Mouse (Mus musculus): ENCODE data around the gene Fam227b.

The Fam227b gene

DNA sequence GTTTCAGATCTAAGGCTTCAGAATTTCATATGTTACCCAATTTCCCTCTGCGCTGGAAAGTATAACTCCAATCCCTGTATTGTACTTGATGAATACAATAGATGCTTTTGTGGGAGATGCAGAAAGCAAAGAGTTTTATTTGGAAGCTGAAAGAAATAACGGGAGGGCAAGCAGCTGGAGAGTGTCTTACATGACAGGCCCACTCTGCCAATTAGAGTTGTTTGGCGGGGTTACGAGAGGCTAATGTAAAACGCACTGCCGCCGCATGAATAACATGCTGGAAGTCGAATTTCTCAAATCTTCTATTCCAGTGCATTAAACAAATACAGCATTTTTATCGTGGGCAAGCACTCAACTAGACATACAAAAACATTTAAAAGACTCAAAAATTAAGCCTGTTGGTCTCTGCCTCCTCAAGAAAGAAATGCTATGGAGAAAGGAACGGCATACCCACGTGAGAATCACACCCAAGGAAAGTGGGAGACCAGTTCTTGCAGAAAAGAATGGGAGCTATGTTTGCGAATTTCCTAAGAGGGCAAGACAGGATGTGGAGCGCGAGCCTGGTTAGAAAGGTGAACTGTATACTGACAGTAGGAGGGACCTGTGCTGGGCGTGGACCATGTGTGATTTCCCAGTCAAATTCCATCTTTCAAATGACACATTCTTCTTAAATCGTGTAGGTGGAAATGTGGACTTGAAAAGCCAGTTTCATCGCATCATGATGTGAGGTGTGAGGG is 90.6 kb downstream of the Fam227b start:
- DNase-seq (ENCODE audit: extremely low read depth, low read depth) = no peak

DNA sequence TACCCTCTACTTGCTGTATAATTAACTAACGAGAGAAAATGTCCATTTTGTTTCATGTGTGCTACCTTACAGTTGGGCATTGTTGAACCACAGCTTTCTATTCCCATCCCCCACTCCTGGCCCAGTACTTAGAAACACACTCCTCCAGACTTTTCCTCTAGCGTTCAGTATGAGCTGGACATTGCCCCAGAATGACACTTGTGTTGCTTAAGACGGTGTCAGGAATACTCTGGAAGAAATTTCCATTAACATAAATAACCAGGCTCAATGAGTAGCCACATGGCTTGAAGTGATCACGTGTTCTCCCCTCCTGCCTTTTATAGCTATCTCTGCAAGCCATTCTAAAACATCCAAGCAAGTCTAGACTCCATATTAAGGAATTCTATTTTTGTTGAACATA is 91.2 kb downstream of the Fam227b start:
- no peak for DNase-seq (ENCODE audit: extremely low read depth, low read depth)

DNA sequence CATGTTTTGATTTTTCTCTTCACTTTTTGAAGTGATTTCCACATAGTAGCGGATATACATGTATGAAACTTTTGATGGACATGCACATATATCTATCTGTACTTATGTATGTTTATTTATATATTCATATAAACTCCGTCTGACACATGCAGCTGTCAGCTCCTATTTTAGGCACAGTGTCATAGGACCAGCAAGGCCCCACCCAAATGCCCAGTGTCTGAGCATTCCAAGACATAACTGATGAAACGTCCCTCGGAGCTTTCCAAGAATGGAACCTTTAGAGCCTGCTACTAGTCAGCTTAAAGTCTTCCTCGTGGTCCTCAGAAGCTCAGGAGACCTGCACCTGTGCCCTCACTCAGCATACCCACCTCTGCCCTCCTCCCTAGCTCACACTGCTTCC is 98.1 kb downstream of the Fam227b start:
- DNase-seq (ENCODE audit: extremely low read depth, low read depth) = no peak

DNA sequence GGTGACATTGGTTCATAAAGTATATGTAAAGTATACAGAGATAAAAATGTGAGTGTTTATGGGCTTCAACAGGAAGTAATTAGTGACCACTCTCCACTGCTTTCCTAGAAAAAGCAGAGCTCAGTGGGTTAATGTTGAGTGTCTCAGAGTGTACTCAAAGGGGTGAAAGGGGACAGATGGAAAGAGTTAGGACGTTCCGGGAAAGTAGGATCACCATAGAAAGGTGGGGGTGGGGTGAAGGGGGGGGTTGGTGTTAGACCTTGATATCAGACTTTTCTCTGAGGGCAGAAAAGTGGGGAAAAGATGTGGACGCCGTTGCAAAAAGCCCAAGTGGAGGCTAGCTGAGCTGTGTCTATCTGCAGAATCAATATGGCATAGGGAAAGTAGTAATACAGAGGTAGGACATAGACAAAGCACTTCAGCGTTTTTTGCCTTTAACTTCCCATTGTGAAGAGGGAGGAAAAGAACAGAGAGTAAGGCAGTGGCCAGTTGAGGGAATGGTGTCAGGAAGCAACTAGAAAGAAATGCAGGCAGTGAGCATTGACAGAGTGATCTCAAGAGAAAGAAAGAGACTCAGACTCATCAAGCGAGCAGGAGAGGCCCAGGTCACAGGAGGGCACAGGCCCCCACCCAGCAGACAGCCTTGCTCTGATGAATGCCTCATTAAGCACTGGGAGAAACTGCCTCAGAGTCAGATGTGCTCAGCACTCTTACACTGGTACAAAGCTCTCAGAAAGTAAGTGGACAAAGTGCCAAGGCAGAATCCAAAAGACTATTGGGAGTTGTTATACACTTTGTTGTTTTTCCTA is 98.9 kb downstream of the Fam227b start:
- no peak for DNase-seq (ENCODE audit: extremely low read depth, low read depth)

DNA sequence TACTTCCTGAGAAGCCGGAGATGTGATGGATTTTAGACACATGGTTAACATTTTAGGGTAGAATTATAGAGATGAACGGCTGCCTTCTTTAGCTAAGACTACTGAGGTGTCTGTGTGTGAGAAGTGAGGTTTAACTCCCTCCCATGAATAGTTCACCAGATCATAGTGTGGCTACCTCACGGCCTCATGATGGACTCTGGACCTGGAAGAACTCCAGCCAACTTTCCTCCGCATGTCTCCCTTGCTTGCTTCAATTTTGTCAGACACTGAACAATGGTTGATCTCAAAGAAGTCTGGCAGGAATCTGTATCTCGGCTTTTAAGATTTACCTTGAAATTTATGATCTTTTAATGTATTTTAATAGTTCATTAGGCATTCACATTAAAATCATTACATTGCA is 106.2 kb downstream of the Fam227b start:
- DNase-seq (ENCODE audit: extremely low read depth, low read depth) = no peak

DNA sequence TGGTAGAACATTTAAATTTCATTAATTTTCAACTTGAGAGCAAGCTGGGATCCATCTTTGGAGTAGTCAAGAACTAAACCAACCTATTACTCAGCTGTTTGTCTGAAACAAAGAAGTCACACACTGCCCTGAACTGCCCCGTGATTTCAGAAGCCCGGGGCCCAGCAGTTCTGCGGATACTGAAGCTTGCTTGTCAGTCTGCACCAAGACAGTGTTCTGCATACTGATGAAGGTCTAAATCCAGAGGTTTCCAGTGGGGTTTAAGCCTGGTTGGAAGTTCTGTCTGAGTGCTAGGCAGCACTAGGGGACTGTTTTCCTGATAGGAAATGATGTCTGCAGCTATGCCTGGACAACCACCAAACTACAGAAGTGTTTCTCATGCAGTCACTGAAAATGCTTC is 109.1 kb downstream of the Fam227b start:
- no peak for DNase-seq (ENCODE audit: extremely low read depth, low read depth)

DNA sequence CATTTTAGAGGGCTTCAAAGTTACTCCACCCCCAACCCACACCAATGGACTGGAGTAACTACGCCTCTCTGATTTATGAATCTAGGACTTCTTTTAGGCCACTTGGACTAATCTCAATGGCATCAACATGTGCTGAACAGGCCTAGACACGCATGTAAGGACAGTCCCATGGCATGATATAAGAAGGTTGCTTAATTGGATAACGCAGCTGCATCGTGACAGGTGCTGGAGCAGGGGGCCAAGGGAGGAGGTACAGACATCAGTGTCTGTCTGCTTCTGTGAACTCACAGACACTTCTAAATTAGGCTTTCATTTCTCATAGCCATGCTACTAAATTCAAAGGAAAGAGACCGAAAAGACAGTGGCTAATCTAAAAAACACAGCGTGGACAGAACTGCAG is 110.6 kb downstream of the Fam227b start:
- no peak for DNase-seq (ENCODE audit: extremely low read depth, low read depth)

DNA sequence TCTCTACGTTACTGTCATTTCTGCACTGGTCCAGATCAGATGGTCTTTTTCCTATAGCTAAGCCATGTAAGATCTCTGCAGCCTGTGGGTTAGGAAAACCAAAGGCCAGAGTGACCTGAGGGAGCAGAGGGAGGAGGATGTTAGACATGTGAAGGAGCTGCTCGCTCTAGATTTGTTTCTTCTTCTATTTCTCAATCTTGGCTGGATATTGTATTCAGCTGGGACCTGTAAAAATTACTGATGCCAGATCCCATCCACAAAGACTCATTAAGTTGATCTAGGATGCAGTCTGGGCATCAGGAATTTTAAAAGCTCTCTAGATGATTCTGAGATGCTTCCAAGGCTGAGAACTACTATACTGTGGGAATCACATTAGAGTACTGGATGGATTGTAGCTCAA is 111.2 kb downstream of the Fam227b start:
- no peak for DNase-seq (ENCODE audit: extremely low read depth, low read depth)

DNA sequence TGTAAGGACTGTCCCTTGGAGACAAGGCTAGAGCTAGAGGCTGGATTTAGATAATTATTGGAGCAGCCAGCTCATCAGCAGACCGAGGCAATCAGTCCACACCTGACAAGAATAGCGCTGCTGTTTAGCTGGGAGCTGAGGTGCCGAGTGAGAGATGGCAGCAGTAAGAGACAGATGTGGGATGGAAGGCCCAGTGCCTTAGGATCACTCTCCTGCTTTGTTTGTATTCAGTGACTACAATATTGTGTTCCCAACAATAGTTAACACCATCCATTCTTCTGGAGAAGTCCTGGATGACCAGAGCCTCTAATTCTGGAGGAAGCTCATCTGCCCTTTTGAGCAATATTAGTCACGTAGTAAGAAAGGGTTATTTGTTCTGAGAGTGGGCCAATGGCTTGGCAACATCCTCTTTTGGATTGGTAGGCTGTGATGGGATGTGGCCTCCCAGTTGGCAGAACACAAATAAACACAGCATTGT is 112.4 kb downstream of the Fam227b start:
- no peak for DNase-seq (ENCODE audit: extremely low read depth, low read depth)

DNA sequence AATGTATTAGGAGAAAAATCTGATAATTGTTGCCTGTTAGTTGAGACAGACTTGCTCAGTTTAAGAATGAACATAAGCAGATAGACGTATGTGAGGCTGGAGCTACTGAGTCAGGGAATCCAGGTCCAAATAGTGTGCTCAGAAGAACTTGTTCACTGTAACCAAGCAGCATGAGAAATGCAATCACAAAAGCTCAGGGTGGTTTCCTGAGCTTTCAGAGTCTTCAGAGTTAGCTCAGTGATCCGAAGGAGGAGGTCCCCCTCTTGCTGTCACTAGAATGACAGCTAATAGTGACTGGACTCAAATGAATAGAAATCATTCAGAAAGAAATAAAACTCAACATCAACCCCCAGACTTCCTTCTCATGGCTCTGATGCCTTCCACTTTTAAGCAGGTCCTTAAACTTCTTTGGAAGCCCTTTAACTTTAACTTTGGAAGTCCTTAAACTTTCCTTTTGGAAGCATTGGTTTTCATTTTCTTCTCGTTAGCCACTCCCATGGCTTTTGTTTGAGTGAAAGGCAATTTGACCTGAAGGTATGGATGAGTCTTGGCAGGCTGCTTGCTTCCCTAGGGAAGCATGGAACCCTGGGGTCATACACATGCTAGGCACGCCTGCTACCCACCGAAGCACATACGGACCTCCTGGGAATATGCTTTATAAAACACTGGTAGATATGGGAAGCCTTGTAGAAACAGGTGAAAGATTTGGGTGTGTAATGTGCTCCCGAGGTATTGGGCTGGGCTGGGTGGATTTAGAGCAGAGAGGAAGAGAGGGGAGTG is 113.4 kb downstream of the Fam227b start:
- no peak for DNase-seq (ENCODE audit: extremely low read depth, low read depth)

DNA sequence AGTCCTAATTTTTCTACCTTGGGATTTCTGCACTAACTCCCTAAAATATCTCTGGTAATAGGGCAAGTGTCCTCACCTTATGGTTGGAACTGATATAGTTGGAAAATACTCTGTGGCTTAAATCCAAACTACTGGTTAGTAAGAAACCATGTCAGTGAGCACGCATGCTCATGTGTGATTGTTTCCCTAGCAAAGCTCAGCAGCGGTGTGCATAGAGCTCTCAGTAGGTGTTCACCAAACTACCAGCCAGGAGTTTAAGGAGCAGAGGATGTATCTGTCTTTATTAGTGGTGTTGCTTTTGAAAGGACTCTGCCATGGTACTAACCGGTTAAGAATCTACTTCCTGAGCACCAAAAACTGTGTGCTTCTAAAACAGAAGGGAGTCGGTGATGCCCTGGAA is 115.7 kb downstream of the Fam227b start:
- no peak for DNase-seq (ENCODE audit: extremely low read depth, low read depth)

DNA sequence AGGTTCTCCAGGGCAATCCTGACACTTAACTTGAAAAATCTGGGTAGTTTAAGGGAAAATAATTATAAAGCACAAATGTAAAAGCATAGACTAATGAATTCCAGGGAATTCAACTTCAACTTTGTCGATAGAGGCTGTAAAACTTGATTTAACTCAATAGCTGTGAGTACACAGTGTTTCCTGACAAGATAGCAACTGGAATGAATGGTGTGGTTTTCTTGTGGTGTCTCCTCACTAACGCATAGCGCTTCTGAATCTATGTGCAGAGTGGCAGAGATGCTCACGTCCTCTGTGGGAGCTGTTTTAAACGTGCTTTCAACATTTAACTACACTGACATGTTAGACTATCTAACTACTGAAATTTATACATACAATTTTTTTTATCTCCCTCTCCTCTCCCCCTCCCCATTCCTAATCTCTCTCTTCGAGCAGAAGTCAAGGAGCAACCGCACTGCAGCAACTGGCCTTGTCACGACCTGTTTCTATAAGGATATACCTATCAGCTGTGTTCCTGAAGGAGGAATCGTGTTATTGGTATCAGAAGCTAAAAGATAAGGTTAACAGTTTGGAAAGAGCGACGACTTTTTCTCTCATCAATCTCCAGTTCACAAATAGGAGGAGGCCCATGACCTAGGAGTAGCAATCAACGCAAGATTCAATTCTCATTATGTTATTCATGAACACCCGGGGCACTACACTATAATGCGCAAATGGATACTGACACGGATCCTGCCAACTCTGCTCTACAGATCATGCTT is 116.6 kb downstream of the Fam227b start:
- no peak for DNase-seq (ENCODE audit: extremely low read depth, low read depth)

DNA sequence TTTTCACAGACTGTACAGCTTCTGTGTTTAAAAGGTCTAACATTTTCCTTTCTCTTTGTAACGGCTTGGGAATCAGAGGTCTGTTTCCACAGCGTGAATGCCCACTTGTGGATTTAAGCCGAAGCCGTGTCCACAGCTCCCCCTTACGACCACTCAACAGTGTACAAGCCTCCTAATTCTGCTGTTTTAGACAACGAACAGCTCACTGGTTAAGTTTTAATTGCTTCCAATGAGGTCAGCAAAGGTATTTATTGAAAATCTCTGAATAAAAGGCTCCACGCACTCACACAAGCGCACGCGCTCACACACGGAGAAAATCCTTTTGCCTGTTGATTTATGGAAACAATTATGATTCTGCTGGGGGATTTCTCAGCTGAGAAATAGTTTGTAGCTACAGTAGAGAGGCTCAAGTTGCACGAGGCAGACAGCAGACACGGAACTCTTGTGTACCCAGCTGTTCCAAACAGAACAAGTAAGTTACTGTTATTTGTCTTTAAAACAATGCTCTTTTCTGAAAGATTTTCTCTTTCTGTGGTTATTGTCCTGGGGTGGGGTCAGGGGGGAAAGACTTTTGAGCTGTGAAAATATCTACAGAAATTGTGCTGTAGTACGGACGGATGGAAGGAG is 117.3 kb downstream of the Fam227b start, which contains the start of gene Fgf7:
TSS of gene Fgf7 (plus strand) at position 280 of the 627 bp plus-strand sequence.
- no peak for DNase-seq (ENCODE audit: extremely low read depth, low read depth)

DNA sequence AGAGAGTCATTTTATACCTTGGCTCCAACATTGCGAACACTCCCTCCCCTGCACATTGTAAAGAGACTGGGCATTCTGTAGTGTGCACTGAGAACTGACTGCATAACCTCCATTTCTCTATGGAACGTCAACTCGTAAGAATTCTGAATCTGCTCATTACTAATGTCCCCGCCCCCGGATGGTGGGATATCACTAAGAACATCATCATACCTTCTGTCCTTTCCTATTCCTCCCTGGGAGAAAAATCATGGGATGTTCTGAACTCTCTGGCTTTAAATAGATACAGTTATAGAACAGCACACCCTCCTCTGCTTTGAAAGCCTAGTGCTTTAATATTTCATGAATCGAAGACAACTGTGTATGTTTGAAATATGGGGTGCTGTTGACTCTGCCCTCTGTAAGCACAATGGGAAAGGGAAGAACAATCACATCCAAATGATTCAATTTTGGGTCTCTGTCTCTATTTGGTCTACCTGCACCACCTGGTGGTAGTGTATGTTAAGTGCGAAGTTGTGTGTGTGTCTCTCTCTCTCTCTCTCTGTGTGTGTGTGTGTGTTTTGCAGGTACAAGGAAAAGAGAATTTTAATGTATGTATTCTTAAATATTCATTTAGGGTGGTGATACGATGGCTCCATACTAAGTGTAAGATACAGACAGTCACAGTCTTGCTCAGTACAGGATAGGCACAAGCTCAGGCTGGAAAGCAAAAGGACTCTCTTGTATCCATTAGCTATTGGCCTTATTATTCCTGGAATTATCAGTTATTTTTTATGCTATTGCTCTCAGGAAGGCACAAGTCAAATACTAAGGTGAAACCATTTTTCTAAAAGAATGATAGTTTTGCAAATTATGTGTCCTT is 118.5 kb downstream of the Fam227b start:
- no peak for DNase-seq (ENCODE audit: extremely low read depth, low read depth)

DNA sequence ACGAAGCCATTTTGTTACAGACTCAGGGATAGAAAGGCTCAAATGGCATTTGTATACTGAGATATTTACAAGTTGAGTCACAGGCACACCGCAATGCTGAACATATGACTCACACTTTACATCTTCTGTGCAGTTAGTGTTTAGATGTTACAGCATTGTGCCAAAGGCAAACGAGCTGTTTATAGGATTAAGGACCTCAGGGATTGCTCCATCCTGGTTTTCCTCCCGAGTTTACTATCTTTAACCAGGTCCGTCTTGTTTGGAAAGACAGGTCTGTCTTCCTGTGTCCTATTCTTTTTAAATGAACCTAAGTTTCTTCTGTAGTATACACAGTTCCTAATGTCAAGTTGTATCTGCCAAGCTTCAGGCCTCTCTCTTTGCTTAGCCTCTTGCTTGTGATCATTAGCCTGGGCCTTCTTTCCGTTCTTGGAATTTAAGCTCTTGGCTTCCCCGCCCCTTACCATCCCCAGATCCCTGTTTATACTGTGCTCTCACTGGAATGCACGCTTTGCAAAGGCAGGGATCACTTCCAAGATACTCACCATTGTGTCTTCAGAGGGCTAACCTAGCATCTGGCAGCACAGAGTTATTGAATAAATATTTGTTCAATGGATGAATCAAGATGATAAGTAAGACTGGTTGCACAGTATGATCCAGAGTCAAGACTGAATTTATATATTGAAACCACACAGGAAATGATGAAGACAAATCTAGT is 120.5 kb downstream of the Fam227b start:
- DNase-seq (ENCODE audit: extremely low read depth, low read depth) = no peak

DNA sequence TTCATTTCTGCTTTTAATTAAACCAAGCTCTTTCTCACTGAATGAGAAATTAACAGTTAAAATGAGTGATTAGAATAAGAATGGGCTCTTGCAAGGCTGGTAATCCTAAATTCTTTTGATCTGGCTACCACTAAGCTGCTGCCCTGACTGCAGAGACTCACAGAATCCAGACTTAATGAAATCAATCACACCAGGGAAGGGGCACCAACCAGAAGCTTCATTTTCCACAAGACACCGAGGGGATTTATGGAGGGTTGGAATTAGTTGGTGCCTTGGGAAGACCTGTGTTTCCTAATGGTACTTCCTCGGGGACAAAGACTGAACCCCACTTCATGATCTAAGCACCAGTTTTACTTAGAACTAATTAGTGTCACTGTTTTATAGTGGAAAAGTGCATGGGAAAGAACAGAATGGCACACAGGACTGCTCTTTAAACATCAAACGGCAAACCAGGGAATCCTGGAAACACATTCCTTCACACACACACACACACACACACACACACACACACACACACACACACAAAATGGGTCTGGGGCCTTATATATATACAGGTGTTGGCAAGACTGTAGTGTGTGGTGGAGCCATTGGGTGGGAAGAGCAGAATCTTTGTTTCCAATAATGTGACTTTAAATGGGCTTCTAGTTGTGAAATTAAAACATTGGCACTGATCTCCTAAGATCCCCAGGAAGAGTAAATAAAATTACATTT is 135.9 kb downstream of the Fam227b start:
- no peak for DNase-seq (ENCODE audit: extremely low read depth, low read depth)

DNA sequence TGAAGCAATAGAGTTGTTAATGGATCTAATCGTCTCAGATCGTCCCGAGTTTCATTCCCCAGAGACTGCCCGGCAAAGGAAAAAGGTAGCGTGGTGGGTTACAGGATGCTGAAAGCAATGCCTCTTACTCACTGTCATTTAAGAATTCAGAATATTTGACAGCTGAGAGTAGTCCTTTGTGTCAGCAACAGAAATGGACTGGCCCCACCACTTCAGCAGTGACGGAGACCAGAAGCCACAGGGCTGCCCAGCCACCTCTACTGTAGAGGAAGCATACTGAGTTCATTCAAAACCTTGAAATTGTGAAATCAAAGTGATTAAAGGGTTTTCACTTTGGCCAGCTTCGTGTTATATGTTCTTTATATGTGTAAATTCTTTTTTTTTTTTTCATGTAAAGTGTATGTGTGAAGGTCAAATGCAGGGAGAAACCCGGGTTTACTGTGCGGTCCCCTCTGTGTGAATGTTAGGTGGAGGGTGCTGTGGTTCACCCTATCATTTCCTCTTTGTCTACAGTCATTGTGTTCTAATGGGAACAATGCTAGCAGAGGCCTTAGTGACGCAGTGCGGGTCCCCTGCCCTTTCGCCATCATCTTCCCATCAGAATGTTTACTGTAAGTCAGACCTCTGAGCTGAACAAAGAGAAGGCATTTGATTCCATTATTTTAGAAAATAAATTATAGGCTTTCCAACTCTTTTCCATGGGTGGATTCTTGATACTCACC is 136.7 kb downstream of the Fam227b start:
- DNase-seq (ENCODE audit: extremely low read depth, low read depth) = no peak

DNA sequence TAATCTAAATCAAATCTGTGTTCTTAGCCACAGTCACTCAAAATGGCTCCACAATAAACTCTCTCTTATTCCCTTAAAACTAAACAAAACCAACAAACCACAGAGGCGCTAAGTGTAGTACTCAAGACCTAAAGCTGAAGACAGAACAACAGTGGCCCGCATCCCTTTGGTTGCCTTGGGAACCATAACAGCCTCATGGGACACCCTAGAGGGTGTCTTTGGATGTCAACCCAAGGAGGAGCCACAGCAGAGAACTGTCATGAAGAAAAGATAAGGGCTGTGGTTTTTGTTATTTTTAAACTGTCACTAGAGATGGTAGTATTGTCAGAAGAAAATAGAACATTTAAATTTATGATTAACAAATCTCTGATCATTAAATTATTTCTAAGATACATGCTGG is 145.1 kb downstream of the Fam227b start:
- no peak for DNase-seq (ENCODE audit: extremely low read depth, low read depth)
